Mouse (Mus musculus) limb, embryonic 11.5 days (tissue): ENCODE data around the gene Nr6a1. TPM values are rescaled to one million over a fixed set of nuclear protein-coding genes. Genes with fewer than 3 reads are reported as not detected.

ENCODE experiments used
- ATAC-seq: fragments of 200-750 bp; cut with Nextera tagmentation; 2 replicates; pipeline ENCODE4 v1.8.0; 2017; ENCODE audit warnings: low read depth; ENCODE audit not compliant: insufficient number of reproducible peaks, low FRiP score, low TSS enrichment
- DNase-seq: peaks from one replicate; pipeline ENCODE4 v3.0.0-alpha.2; 2015; ENCODE audit warnings: low spot score
- H3K27ac ChIP-seq: fragments of 300-500 bp; sonication (generic); replicated peaks from 2 replicates; pipeline ENCODE4 v1.5.1; 2014; ENCODE audit warnings: low read depth, mild to moderate bottlenecking, low read length
- H3K27me3 ChIP-seq: fragments of 300-500 bp; sonication (generic); 2 replicates; pipeline ENCODE4 v1.6.1; 2014; ENCODE audit warnings: mild to moderate bottlenecking, low read length, mixed read lengths; ENCODE audit not compliant: control insufficient read depth, insufficient read depth
- H3K36me3 ChIP-seq: fragments of 300-500 bp; sonication (generic); 2 replicates; pipeline ENCODE4 v1.6.1; 2014; ENCODE audit warnings: mild to moderate bottlenecking, low read length, moderate library complexity, mixed read lengths; ENCODE audit not compliant: control insufficient read depth, insufficient read depth
- H3K4me1 ChIP-seq: fragments of 300-500 bp; sonication (generic); 2 replicates; pipeline ENCODE4 v1.6.1; 2014; ENCODE audit warnings: low read length, mixed read lengths; ENCODE audit not compliant: control insufficient read depth, insufficient read depth
- H3K4me2 ChIP-seq: fragments of 300-500 bp; sonication (generic); 2 replicates; pipeline ENCODE4 v1.6.1; 2014; ENCODE audit warnings: low read depth, mild to moderate bottlenecking, moderate library complexity; ENCODE audit not compliant: severe bottlenecking
- H3K4me3 ChIP-seq: fragments of 300-500 bp; sonication (generic); 2 replicates; pipeline ENCODE4 v1.5.1; 2014; ENCODE audit warnings: low read depth, low read length
- H3K9ac ChIP-seq: fragments of 300-500 bp; sonication (generic); 2 replicates; pipeline ENCODE4 v1.6.1; 2014; ENCODE audit warnings: mild to moderate bottlenecking, low read length
- H3K9me3 ChIP-seq: fragments of 300-500 bp; sonication (generic); 2 replicates; pipeline ENCODE4 v1.6.1; 2016; ENCODE audit warnings: low read length; ENCODE audit not compliant: control insufficient read depth
- WGBS: fragments of 180-500 bp; shearing (Covaris S2); extraction: QIAGEN DNeasy Blood & Tissue Kit; methylation state at CpG from one replicate; pipeline ENCODE4 v1.1.7; 2014; 5-methylcytosine and 5-hydroxymethylcytosine counted together
- polyA plus RNA-seq: library from polyadenylated mRNA; unstranded; fragments of >200 nt; fragmentation: Nextera tagmentation; extraction: Ambion mirVana; gene quantifications from 2 replicates; pipeline ENCODE4 v1.2.1, GENCODE M21; 2014

The Nr6a1 gene
- polyA plus RNA-seq, 1 experiment from 2014 or later: 1.3 TPM

GRCm38 (mm10) chr2:38717436-38717835 is 210.1 kb downstream of the Nr6a1 start:
- Histone ChIP-seq H3K36me3 (no peaks in the 10 kb centered on the region), H3K9me3 (no peaks in the 10 kb centered on the region), H3K27me3 (peaks cover 17% of the 10 kb centered on the region), H3K4me2 (no peak overlapping the region), H3K4me3 (no peak overlapping the region), H3K27ac (no peak overlapping the region), H3K9ac (no peak overlapping the region), H3K4me1 (no peaks in the 10 kb centered on the region; the same call in 1 of the 2 replicates)
- no peak for DNase-seq
- ATAC-seq: no peak
- 93% methylated on average over 2 of the region's 2 CpGs for WGBS

- Histone ChIP-seq H3K27me3 (peaks cover 47% of the 10 kb centered on the region), H3K36me3 (no peaks in the 10 kb centered on the region), H3K4me3 (no peak within 1 kb of the TSS), H3K4me2 (no peak within 1 kb of the TSS), H3K9me3 (no peaks in the 10 kb centered on the region), H3K27ac (no peak within 1 kb of the TSS), H3K4me1 (peaks cover 7% of the 10 kb centered on the region), H3K9ac (no peak within 1 kb of the TSS)
- WGBS: 85% methylated on average over 13 of the region's 13 CpGs
- no peak for DNase-seq
- ATAC-seq: no peak
Observed at GRCm38 (mm10) chr2:38714324-38714723, 213.2 kb downstream of the Nr6a1 start, which contains the start of gene Nr5a1. Nr5a1 (minus strand) TSS chr2:38714542.

GRCm38 (mm10) chr2:38713596-38713995 is 213.9 kb downstream of the Nr6a1 start:
- Histone ChIP-seq H3K27ac (no peak overlapping the region), H3K9ac (no peak overlapping the region), H3K27me3 (peaks cover 55% of the 10 kb centered on the region), H3K36me3 (no peaks in the 10 kb centered on the region), H3K4me2 (no peak overlapping the region), H3K4me1 (peaks cover 7% of the 10 kb centered on the region), H3K9me3 (no peaks in the 10 kb centered on the region), H3K4me3 (no peak overlapping the region)
- DNase-seq (no peak), ATAC-seq (no peak)
- 74% methylated on average over 3 of the region's 3 CpGs for WGBS

- WGBS: 19% methylated on average over 11 of the region's 11 CpGs
- Histone ChIP-seq H3K4me2 (no peak overlapping the region), H3K27ac (no peak overlapping the region), H3K9ac (no peak overlapping the region), H3K4me1 (peaks cover 7% of the 10 kb centered on the region), H3K9me3 (no peaks in the 10 kb centered on the region), H3K27me3 (peaks cover 63% of the 10 kb centered on the region), H3K4me3 (no peak overlapping the region; the same call in 1 of the 2 replicates), H3K36me3 (no peaks in the 10 kb centered on the region)
- ATAC-seq: no peak
- DNase-seq: no peak
Observed at GRCm38 (mm10) chr2:38712769-38713125, 214.7 kb downstream of the Nr6a1 start.

GRCm38 (mm10) chr2:38712076-38712768 is 215.3 kb downstream of the Nr6a1 start:
- Histone ChIP-seq H3K36me3 (no peaks in the 10 kb centered on the region), H3K27me3 (peaks cover 68% of the 10 kb centered on the region), H3K4me2 (peak overlapping the region; percentile 49), H3K27ac (no peak overlapping the region), H3K4me1 (peaks cover 7% of the 10 kb centered on the region), H3K9ac (peak overlapping the region; percentile 30; the same call in 1 of the 2 replicates), H3K4me3 (peak overlapping the region; percentile 25), H3K9me3 (no peaks in the 10 kb centered on the region)
- 4% methylated on average over 56 of the region's 58 CpGs for WGBS
- DNase-seq (peak; percentile 48), ATAC-seq (no peak)

GRCm38 (mm10) chr2:38711421-38711861 is 216.0 kb downstream of the Nr6a1 start:
- peak overlapping the region; percentile 49 for H3K4me2 ChIP-seq
- WGBS: 2% methylated on average over 35 of the region's 40 CpGs
- peaks cover 7% of the 10 kb centered on the region for H3K4me1 ChIP-seq
- no peaks in the 10 kb centered on the region for H3K36me3 ChIP-seq
- H3K27ac ChIP-seq: no peak overlapping the region
- peak overlapping the region; percentile 25 for H3K4me3 ChIP-seq
- H3K27me3 ChIP-seq: peaks cover 74% of the 10 kb centered on the region
- H3K9me3 ChIP-seq: no peaks in the 10 kb centered on the region
- H3K9ac ChIP-seq: no peak overlapping the region
- DNase-seq (peak; percentile 69), ATAC-seq (no peak)

- H3K36me3 ChIP-seq: no peaks in the 10 kb centered on the region
- WGBS: under 1% methylated on average over 75 of the region's 75 CpGs
- peaks cover 7% of the 10 kb centered on the region for H3K4me1 ChIP-seq
- H3K27ac ChIP-seq: no peak overlapping the region
- H3K27me3 ChIP-seq: peaks cover 82% of the 10 kb centered on the region
- ATAC-seq: peak; percentile 32; the same call in 1 of the 2 replicates
- H3K4me3 ChIP-seq: peak overlapping the region; percentile 26
- no peaks in the 10 kb centered on the region for H3K9me3 ChIP-seq
- no peak overlapping the region for H3K9ac ChIP-seq
- DNase-seq: peak; percentile 75
- peak overlapping the region; percentile 47 for H3K4me2 ChIP-seq
Observed at GRCm38 (mm10) chr2:38710304-38711241, 216.9 kb downstream of the Nr6a1 start.

- no peak overlapping the region for H3K4me2 ChIP-seq
- no peak overlapping the region for H3K9ac ChIP-seq
- no peak overlapping the region for H3K4me3 ChIP-seq
- H3K9me3 ChIP-seq: no peaks in the 10 kb centered on the region
- ATAC-seq: no peak
- 30% methylated on average over 12 of the region's 12 CpGs for WGBS
- no peaks in the 10 kb centered on the region for H3K36me3 ChIP-seq
- H3K27me3 ChIP-seq: peaks cover 88% of the 10 kb centered on the region
- peak; percentile 28 for DNase-seq
- no peak overlapping the region for H3K27ac ChIP-seq
- peaks cover 7% of the 10 kb centered on the region for H3K4me1 ChIP-seq
Observed at GRCm38 (mm10) chr2:38708907-38709688, 218.4 kb downstream of the Nr6a1 start.
